Mouse (Mus musculus): Measurements from ENCODE around the gene Scaper.

Gene Scaper

GRCm38 (mm10) chr9:55540391-55540770 lies 397.5 kb downstream of the Scaper start:
- no peak for DNase-seq

GRCm38 (mm10) chr9:55539661-55540390 lies 398.1 kb downstream of the Scaper start:
- no peak for DNase-seq

GRCm38 (mm10) chr9:55539006-55539405 lies 398.9 kb downstream of the Scaper start:
- DNase-seq = no peak

GRCm38 (mm10) chr9:55538377-55538776 lies 399.5 kb downstream of the Scaper start, which contains the start of gene Isl2:
Gene Isl2 (plus strand): TSS chr9:55538672.
- DNase-seq = no peak

- DNase-seq = peak in 1 of 2 experiments; percentile 58
Measured at GRCm38 (mm10) chr9:55535907-55536306, 402.0 kb downstream of the Scaper start.

GRCm38 (mm10) chr9:55525716-55526115 lies 412.2 kb downstream of the Scaper start:
- no peak for DNase-seq

- DNase-seq = peak; percentile 98
Measured at GRCm38 (mm10) chr9:55512027-55512543, 425.8 kb downstream of the Scaper start, which contains the start of gene Etfa. Gene Etfa (minus strand): TSS chr9:55512243.

GRCm38 (mm10) chr9:55511521-55511993 lies 426.4 kb downstream of the Scaper start:
- no peak for DNase-seq

- DNase-seq = peak; percentile 8 to 38
Measured at GRCm38 (mm10) chr9:55510651-55511235, 427.2 kb downstream of the Scaper start.

GRCm38 (mm10) chr9:55509731-55510130 lies 428.2 kb downstream of the Scaper start:
- no peak for DNase-seq

GRCm38 (mm10) chr9:55508701-55509100 lies 429.2 kb downstream of the Scaper start:
- DNase-seq = no peak

- DNase-seq = no peak
Measured at GRCm38 (mm10) chr9:55507922-55508321, 430.0 kb downstream of the Scaper start.

Measured in kidney, adult 8-10 months (tissue).